Mouse (Mus musculus) inflammation-experienced regulatory T-cells (primary cell): ENCODE data around the gene Serpinb2. TPM values are rescaled to one million over a fixed set of nuclear protein-coding genes. Genes with fewer than 3 reads are reported as not detected.

Experiments
- polyA plus RNA-seq, 2 experiments: library from polyadenylated mRNA; unstranded; fragments of 100-300 nt; shearing (Covaris generic); gene quantifications; one replicate each; pipeline ENCODE4 v1.2.1; 2017

The Serpinb2 gene
- 1 to 10 TPM in 1 of 2 experiments, not detected in 1; 2.3 TPM for polyA plus RNA-seq

GRCm38 (mm10) chr1:107511252-107511651 lies at the start of gene Serpinb2:
Gene Serpinb2 (plus strand): TSS chr1:107511423.

Other genes starting within 250 kb of the Serpinb2 start
- not detected for gene Serpinb3b, start 233.1 kb upstream of the Serpinb2 start, polyA plus RNA-seq
- not detected for gene Serpinb3c, start 233.1 kb upstream of the Serpinb2 start, polyA plus RNA-seq
- under 1 TPM in 1 of 2 experiments, not detected in 1; 0.29 TPM for gene Serpinb11, start 150.2 kb upstream of the Serpinb2 start, polyA plus RNA-seq
- gene Serpinb7, start 111.8 kb upstream of the Serpinb2 start, polyA plus RNA-seq, result under 1 TPM in 1 of 2 experiments, not detected in 1; 0.24 TPM
- gene Serpinb8, start 78.6 kb downstream of the Serpinb2 start, polyA plus RNA-seq, result under 1 TPM; 0.13 to 0.48 TPM